Mouse (Mus musculus) lung, embryonic 16.5 days (tissue): ENCODE results near the gene Hist1h2bj. TPM values are rescaled to one million over a fixed set of nuclear protein-coding genes. Genes with fewer than 3 reads are reported as not detected.
A peak's percentile ranks its signal among the peaks of the same experiment; 100 is the strongest.
"Not testable (repeated sequence)": the region's sequence is repeated elsewhere in the genome, so short reads cannot be mapped to it uniquely, and the experiment has no call there.

Experiments used
- ATAC-seq: fragments of 200-750 bp; cut with Nextera tagmentation; 2 replicates; pipeline ENCODE4 v1.8.0; 2017; ENCODE audit warnings: low read depth, mild to moderate bottlenecking, moderate library complexity
- H3K27ac ChIP-seq: fragments of 300-500 bp; sonication (generic); 2 replicates; pipeline ENCODE4 v1.5.1; 2014; ENCODE audit warnings: mild to moderate bottlenecking, control low read depth, low read length
- H3K27me3 ChIP-seq: fragments of 300-500 bp; sonication (generic); 2 replicates; pipeline ENCODE4 v1.6.1; 2014; ENCODE audit warnings: low read depth, low read length, mixed read lengths; ENCODE audit not compliant: control insufficient read depth, insufficient read depth
- H3K36me3 ChIP-seq: fragments of 300-500 bp; sonication (generic); 2 replicates; pipeline ENCODE4 v1.6.1; 2014; ENCODE audit warnings: low read length; ENCODE audit not compliant: control insufficient read depth, insufficient read depth
- H3K4me1 ChIP-seq: fragments of 300-500 bp; sonication (generic); replicated peaks from 2 replicates; pipeline ENCODE4 v1.6.1; 2014; ENCODE audit warnings: low read length, mixed read lengths; ENCODE audit not compliant: control insufficient read depth, insufficient read depth
- H3K4me2 ChIP-seq: fragments of 300-500 bp; sonication (generic); 2 replicates; pipeline ENCODE4 v1.6.1; 2014; ENCODE audit warnings: low read depth, low read length, control low read depth
- H3K4me3 ChIP-seq: fragments of 300-500 bp; sonication (generic); 2 replicates; pipeline ENCODE4 v1.5.1; 2014; ENCODE audit warnings: mild to moderate bottlenecking, low read length, control low read depth
- H3K9ac ChIP-seq: fragments of 300-500 bp; sonication (generic); 2 replicates; pipeline ENCODE4 v1.6.1; 2014; ENCODE audit warnings: low read length, control low read depth
- H3K9me3 ChIP-seq: fragments of 300-500 bp; sonication (generic); 2 replicates; pipeline ENCODE4 v1.6.1; 2016; ENCODE audit warnings: low read length; ENCODE audit not compliant: control insufficient read depth
- WGBS: fragments of 180-500 bp; shearing (Covaris S2); extraction: QIAGEN DNeasy Blood & Tissue Kit; methylation state at CpG from one replicate; pipeline ENCODE4 v1.1.7; 2014; 5-methylcytosine and 5-hydroxymethylcytosine counted together
- polyA plus RNA-seq: library from polyadenylated mRNA; unstranded; fragments of >200 nt; fragmentation: Nextera tagmentation; extraction: Ambion mirVana; gene quantifications from 2 replicates; pipeline ENCODE4 v1.2.1, GENCODE M21; 2015

The Hist1h2bj gene
- 12.9 and 16.4 TPM in 2 replicates for polyA plus RNA-seq

DNA sequence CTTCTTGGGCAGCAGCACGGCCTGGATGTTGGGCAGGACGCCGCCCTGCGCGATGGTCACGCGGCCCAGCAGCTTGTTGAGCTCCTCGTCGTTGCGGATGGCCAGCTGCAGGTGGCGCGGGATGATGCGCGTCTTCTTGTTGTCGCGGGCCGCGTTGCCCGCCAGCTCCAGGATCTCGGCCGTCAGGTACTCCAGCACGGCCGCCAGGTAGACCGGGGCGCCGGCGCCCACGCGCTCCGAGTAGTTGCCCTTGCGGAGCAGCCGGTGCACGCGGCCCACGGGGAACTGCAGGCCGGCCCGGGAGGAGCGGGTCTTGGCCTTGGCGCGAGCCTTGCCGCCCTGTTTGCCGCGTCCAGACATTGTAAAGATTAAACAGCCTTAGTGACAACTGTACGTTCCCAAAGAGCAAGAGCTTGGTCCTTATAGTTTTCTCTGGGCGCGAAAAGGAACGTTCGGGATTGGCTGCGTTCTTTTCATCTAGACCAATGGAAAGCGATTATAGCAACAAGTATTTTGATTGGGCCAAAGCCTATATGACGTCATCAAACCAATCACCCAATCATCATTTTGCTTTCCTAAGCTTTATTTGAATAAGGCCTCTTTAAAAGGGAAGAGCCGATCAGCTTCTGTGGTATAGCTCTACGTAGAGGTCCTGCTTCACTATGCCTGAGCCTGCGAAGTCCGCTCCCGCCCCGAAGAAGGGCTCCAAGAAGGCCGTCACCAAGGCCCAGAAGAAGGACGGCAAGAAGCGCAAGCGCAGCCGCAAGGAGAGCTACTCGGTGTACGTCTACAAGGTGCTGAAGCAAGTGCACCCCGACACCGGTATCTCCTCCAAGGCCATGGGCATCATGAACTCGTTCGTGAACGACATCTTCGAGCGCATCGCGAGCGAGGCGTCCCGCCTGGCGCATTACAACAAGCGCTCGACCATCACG lies at the start of gene Hist1h2bj, which contains the start of gene Hist1h2ag:
Gene Hist1h2bj (plus strand): TSS at position 647 of the 935 bp plus-strand sequence.
Gene Hist1h2ag (minus strand): TSS at position 377 of the 935 bp plus-strand sequence.
- H3K36me3 ChIP-seq, H3K9me3 ChIP-seq, H3K27me3 ChIP-seq: not testable (repeated sequence)
- Histone ChIP-seq H3K27ac (peak within 1 kb of the TSS; percentile 96), H3K4me1 (peaks cover 19% of the 10 kb centered on the region), H3K4me3 (peak within 1 kb of the TSS; percentile 47), H3K9ac (peak within 1 kb of the TSS; percentile 68), H3K4me2 (peak within 1 kb of the TSS; percentile 86)
- 0% methylated on average over 35 of the region's 80 CpGs for WGBS
- peak; percentile 91 for ATAC-seq

DNA sequence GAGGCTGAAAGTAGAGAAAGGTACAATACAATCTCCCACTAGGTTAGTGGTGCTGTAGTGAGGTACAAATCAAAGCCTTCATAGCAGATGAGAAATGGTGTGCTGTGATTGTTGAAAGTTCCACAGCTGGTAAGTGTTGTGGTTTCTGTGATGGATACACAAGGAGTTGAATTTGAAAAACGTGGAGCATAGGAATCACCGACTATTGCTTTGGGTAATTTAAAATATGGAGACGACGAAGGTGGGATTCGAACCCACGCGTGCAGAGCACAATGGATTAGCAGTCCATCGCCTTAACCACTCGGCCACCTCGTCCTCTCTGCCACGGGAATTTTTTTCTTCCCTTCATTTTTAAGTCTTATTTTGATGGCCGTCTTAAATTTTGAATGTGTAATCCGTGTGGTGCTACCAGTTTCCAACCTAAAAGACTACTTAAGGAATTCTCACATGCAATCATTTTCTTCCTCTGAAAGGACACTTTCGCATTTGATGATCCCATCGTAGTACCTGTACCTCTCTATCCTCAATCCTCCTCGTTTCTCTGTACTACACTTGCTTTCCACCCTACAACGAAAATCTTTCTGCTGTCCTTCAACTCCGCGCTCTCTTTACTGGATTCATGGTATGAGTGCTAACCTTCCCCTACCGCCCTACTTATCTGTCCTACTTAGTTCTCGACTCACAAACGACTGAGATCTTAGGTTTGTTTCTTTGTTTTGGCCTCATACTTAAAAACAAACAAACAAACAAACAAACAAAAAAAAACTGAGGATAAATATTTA lies 48.9 kb upstream of the Hist1h2bj start:
- H3K4me2 ChIP-seq: peak overlapping the region; percentile 13
- no peaks in the 10 kb centered on the region for H3K9me3 ChIP-seq
- ATAC-seq: no peak
- WGBS: 4% methylated on average over 22 of the region's 22 CpGs
- H3K9ac ChIP-seq: no peak overlapping the region
- peaks cover 26% of the 10 kb centered on the region for H3K27me3 ChIP-seq
- H3K4me3 ChIP-seq: no peak overlapping the region
- H3K27ac ChIP-seq: no peak overlapping the region
- H3K4me1 ChIP-seq: peaks cover 10% of the 10 kb centered on the region; the same call in 1 of the 2 replicates
- H3K36me3 ChIP-seq: no peaks in the 10 kb centered on the region

DNA sequence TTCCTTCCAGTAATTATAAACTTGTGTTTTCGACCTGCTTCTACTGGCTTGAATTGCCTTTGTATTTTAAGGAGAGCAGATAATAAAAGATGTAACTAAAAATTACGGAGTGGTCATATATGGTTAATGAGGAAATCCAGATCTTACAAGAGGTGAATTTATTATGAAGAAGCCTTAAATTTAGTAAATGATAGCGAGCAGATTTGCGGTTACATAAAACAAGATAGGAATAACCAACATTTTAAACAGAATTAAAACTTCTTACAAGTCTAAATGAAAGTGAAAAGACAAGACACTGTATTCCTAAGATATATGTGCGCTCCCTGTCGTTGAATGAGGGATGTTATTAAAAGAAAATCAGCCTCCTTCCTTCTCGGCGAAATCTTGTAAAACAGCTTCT lies 48.1 kb upstream of the Hist1h2bj start:
- H3K4me3 ChIP-seq: peak overlapping the region; percentile 55
- no peaks in the 10 kb centered on the region for H3K9me3 ChIP-seq
- peak overlapping the region; percentile 84 for H3K4me2 ChIP-seq
- WGBS: 3% methylated on average over 8 of the region's 8 CpGs
- peaks cover 33% of the 10 kb centered on the region for H3K27me3 ChIP-seq
- no peaks in the 10 kb centered on the region for H3K36me3 ChIP-seq
- no peak overlapping the region for H3K27ac ChIP-seq
- no peak for ATAC-seq
- H3K9ac ChIP-seq: peak overlapping the region; percentile 43; the same call in 1 of the 2 replicates
- peaks cover 10% of the 10 kb centered on the region; the same call in 1 of the 2 replicates for H3K4me1 ChIP-seq

- peak overlapping the region; percentile 43; the same call in 1 of the 2 replicates for H3K9ac ChIP-seq
- under 1% methylated on average over 21 of the region's 21 CpGs for WGBS
- no peaks in the 10 kb centered on the region for H3K9me3 ChIP-seq
- H3K27me3 ChIP-seq: peaks cover 37% of the 10 kb centered on the region
- no peaks in the 10 kb centered on the region for H3K36me3 ChIP-seq
- H3K4me3 ChIP-seq: peak overlapping the region; percentile 55
- peaks cover 10% of the 10 kb centered on the region; the same call in 1 of the 2 replicates for H3K4me1 ChIP-seq
- peak overlapping the region; percentile 84 for H3K4me2 ChIP-seq
- no peak overlapping the region for H3K27ac ChIP-seq
- ATAC-seq: peak; percentile 75
These were observed 47.6 kb upstream of the Hist1h2bj start for GRCm38 (mm10) chr13:21995331-21995914.

DNA sequence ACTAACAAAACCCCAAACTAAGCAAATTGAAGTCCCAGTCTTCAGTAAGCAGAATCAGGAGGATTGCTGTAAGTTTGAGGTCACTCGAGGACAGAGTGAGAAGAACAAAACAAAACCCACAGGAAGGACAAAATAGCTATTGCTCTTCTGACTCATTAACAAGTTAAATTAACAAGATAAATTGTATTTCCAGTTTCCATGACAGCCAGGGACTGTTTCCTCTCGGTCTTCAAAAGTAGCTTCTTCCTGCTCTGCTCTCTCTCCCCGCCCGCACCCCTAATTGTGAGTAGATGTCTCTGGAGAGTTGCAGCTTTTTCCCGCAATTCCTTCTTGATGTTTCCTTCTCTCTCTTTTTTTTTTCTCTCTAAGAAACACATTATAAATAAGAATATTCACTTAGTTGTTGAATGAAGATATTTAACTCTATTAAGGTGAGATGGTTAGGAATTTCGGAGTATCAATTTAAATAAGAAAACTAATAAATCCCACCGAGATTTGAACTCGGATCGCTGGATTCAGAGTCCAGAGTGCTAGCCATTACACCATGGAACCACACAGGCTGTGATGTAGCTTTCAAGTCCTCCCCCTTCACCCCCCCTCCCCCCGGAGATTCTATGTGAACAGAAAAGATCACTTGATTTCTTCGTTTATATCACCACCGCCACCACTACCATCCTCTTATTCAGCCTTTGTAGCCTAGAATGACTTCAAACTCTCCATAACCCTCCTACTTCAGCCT lies 46.7 kb upstream of the Hist1h2bj start:
- 2% methylated on average over 12 of the region's 12 CpGs for WGBS
- peaks cover 45% of the 10 kb centered on the region for H3K27me3 ChIP-seq
- no peak overlapping the region for H3K9ac ChIP-seq
- H3K4me1 ChIP-seq: peaks cover 10% of the 10 kb centered on the region; the same call in 1 of the 2 replicates
- H3K36me3 ChIP-seq: no peaks in the 10 kb centered on the region
- no peak for ATAC-seq
- H3K27ac ChIP-seq: no peak overlapping the region
- no peaks in the 10 kb centered on the region for H3K9me3 ChIP-seq
- H3K4me2 ChIP-seq: peak overlapping the region; percentile 84
- peak overlapping the region; percentile 55 for H3K4me3 ChIP-seq

GRCm38 (mm10) chr13:21996840-21997185 lies 46.2 kb upstream of the Hist1h2bj start:
- Histone ChIP-seq H3K9ac (no peak overlapping the region), H3K36me3 (no peaks in the 10 kb centered on the region), H3K4me1 (peaks cover 10% of the 10 kb centered on the region; the same call in 1 of the 2 replicates), H3K4me2 (peak overlapping the region; percentile 49), H3K27me3 (peaks cover 48% of the 10 kb centered on the region), H3K27ac (no peak overlapping the region), H3K4me3 (peak overlapping the region; percentile 28), H3K9me3 (no peaks in the 10 kb centered on the region)
- 1% methylated on average over 13 of the region's 13 CpGs for WGBS
- ATAC-seq: no peak

GRCm38 (mm10) chr13:21997201-21997820 lies 45.7 kb upstream of the Hist1h2bj start:
- 3% methylated on average over 21 of the region's 21 CpGs for WGBS
- Histone ChIP-seq H3K36me3 (no peaks in the 10 kb centered on the region), H3K4me1 (peaks cover 10% of the 10 kb centered on the region; the same call in 1 of the 2 replicates), H3K9me3 (no peaks in the 10 kb centered on the region), H3K27ac (no peak overlapping the region), H3K4me3 (peak overlapping the region; percentile 28), H3K27me3 (peaks cover 48% of the 10 kb centered on the region), H3K9ac (no peak overlapping the region), H3K4me2 (peak overlapping the region; percentile 49)
- no peak for ATAC-seq

DNA sequence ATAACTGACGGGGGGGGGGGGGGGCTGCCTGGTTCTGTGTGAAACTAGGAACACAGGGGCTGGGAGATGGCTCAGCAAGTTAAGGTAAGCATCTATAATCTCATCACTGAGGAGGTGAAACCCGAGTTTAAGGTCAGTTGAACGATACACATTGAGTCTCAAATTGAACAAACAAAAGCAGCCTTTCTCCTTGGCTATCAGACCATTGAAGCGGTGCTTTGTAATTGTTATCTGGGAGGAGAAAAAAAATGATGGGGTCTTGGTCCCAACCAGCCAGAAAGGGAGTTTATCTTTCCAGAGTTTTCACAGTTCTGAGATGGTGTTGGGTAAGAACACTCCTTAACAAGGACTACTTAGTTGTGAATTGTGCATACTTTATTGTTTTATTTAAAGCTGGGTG lies 45.2 kb upstream of the Hist1h2bj start:
- no peak for ATAC-seq
- Histone ChIP-seq H3K4me3 (no peak overlapping the region), H3K9me3 (no peaks in the 10 kb centered on the region), H3K9ac (no peak overlapping the region), H3K36me3 (no peaks in the 10 kb centered on the region), H3K27me3 (peaks cover 49% of the 10 kb centered on the region), H3K27ac (no peak overlapping the region), H3K4me2 (no peak overlapping the region), H3K4me1 (peaks cover 10% of the 10 kb centered on the region; the same call in 1 of the 2 replicates)
- 8% methylated on average over 4 of the region's 4 CpGs for WGBS
